Mouse (Mus musculus) embryonic facial prominence, embryonic 13.5 days (tissue): ENCODE results near the gene Ryr2. TPM values are rescaled to one million over a fixed set of nuclear protein-coding genes. Genes with fewer than 3 reads are reported as not detected.

Experiments used
- ATAC-seq: fragments of 200-750 bp; cut with Nextera tagmentation; 2 replicates; pipeline ENCODE4 v1.8.0; 2017; ENCODE audit warnings: low read depth; ENCODE audit not compliant: insufficient number of reproducible peaks, insufficient read depth, low FRiP score, low TSS enrichment
- H3K27ac ChIP-seq: fragments of 300-500 bp; sonication (generic); 2 replicates; pipeline ENCODE4 v1.5.1; 2015; ENCODE audit warnings: moderate library complexity, mild to moderate bottlenecking, inconsistent platforms
- H3K27me3 ChIP-seq: fragments of 300-500 bp; sonication (generic); 2 replicates; pipeline ENCODE4 v1.6.1; 2015; ENCODE audit warnings: mild to moderate bottlenecking, inconsistent platforms
- H3K36me3 ChIP-seq: fragments of 300-500 bp; sonication (generic); 2 replicates; pipeline ENCODE4 v1.6.1; 2015; ENCODE audit warnings: mild to moderate bottlenecking, inconsistent platforms
- H3K4me1 ChIP-seq: fragments of 300-500 bp; sonication (generic); 2 replicates; pipeline ENCODE4 v1.6.1; 2015; ENCODE audit warnings: inconsistent platforms
- H3K4me2 ChIP-seq: fragments of 300-500 bp; sonication (generic); 2 replicates; pipeline ENCODE4 v1.6.1; 2015; ENCODE audit warnings: moderate library complexity, mild to moderate bottlenecking, inconsistent platforms
- H3K4me3 ChIP-seq: fragments of 300-500 bp; sonication (generic); 2 replicates; pipeline ENCODE4 v1.5.1; 2015; ENCODE audit warnings: mild to moderate bottlenecking, inconsistent platforms
- H3K9ac ChIP-seq: fragments of 300-500 bp; sonication (generic); 2 replicates; pipeline ENCODE4 v1.6.1; 2015; ENCODE audit warnings: mild to moderate bottlenecking, inconsistent platforms
- H3K9me3 ChIP-seq: fragments of 300-500 bp; sonication (generic); 2 replicates; pipeline ENCODE4 v1.6.1; 2016; ENCODE audit warnings: inconsistent platforms
- WGBS: fragments of 180-500 bp; shearing (Covaris S2); methylation state at CpG from one replicate; pipeline ENCODE4 v1.1.7; 2015; ENCODE audit warnings: mixed read lengths; 5-methylcytosine and 5-hydroxymethylcytosine counted together
- polyA plus RNA-seq: library from polyadenylated mRNA; unstranded; fragments of >200 nt; fragmentation: Nextera tagmentation; extraction: Ambion mirVana; gene quantifications from 2 replicates; pipeline ENCODE4 v1.2.1, GENCODE M21; 2015

The Ryr2 gene
- polyA plus RNA-seq, 1 experiment from 2014 or later = 1.4 TPM

GRCm38 (mm10) chr13:12033272-12033671, 73.5 kb downstream of the Ryr2 start:
- Histone ChIP-seq H3K4me3 (no peak overlapping the region), H3K4me2 (no peak overlapping the region), H3K36me3 (no peaks in the 10 kb centered on the region), H3K4me1 (no peaks in the 10 kb centered on the region), H3K27ac (no peak overlapping the region), H3K27me3 (no peaks in the 10 kb centered on the region), H3K9ac (no peak overlapping the region), H3K9me3 (no peaks in the 10 kb centered on the region)
- ATAC-seq = no peak
- 91% methylated on average over 5 of the region's 5 CpGs for WGBS

DNA sequence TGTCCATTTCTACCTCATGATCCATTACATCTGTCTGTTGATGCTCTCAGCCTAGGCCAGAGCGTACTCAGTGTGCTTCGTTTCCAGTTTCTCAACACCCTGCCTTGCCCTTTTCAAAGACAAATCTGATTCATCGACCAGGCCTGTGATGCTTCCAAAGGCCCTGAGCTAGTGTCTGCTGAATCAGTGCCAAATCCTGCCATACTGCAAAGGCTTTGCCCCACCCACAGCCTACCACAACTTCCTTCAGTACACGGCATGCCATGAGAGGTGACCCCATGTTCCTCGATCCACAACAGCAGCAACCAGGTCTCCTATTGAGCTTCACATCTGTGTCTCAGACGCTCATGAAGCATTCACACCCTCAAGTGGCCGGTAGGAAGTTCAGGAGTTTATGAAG, 76.9 kb downstream of the Ryr2 start:
- no peak overlapping the region for H3K9ac ChIP-seq
- H3K27me3 ChIP-seq = no peaks in the 10 kb centered on the region
- WGBS = 90% methylated on average over 7 of the region's 7 CpGs
- no peaks in the 10 kb centered on the region for H3K4me1 ChIP-seq
- no peaks in the 10 kb centered on the region for H3K9me3 ChIP-seq
- no peak overlapping the region for H3K27ac ChIP-seq
- no peaks in the 10 kb centered on the region for H3K36me3 ChIP-seq
- H3K4me3 ChIP-seq = no peak overlapping the region
- ATAC-seq = no peak
- H3K4me2 ChIP-seq = no peak overlapping the region

DNA sequence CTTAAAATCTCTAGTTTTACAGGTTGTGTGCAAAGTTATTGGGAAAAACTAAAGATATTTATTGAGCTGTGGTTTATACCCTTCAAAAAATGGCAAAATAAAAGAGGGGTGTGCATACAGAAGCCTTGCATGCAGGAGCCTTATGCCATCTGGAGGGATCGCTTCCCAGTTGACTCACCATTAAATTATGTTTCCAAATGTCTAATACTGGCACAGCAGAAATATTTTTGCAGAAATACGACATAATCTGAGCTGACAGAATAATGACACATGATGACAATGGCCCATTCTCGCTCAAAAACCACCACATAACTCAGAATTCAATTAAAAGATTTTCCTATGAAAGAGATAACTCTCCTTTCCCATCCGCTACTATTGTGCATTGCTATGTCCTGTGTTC, 77.4 kb downstream of the Ryr2 start:
- Histone ChIP-seq H3K4me3 (no peak overlapping the region), H3K36me3 (no peaks in the 10 kb centered on the region), H3K9me3 (no peaks in the 10 kb centered on the region), H3K27ac (no peak overlapping the region), H3K27me3 (no peaks in the 10 kb centered on the region), H3K9ac (no peak overlapping the region), H3K4me2 (no peak overlapping the region), H3K4me1 (no peaks in the 10 kb centered on the region)
- 84% methylated on average over 4 of the region's 4 CpGs for WGBS
- ATAC-seq = no peak

GRCm38 (mm10) chr13:12018046-12018445, 88.7 kb downstream of the Ryr2 start:
- no peak overlapping the region for H3K9ac ChIP-seq
- no peak overlapping the region for H3K27ac ChIP-seq
- 78% methylated on average over 9 of the region's 9 CpGs for WGBS
- H3K9me3 ChIP-seq = no peaks in the 10 kb centered on the region
- no peaks in the 10 kb centered on the region for H3K4me1 ChIP-seq
- H3K27me3 ChIP-seq = no peaks in the 10 kb centered on the region
- H3K4me3 ChIP-seq = no peak overlapping the region
- no peaks in the 10 kb centered on the region for H3K36me3 ChIP-seq
- H3K4me2 ChIP-seq = no peak overlapping the region
- ATAC-seq = no peak

GRCm38 (mm10) chr13:12013986-12014385, 92.8 kb downstream of the Ryr2 start:
- Histone ChIP-seq H3K36me3 (no peaks in the 10 kb centered on the region), H3K27me3 (no peaks in the 10 kb centered on the region; the same call in 1 of the 2 replicates), H3K9ac (no peak overlapping the region), H3K4me1 (no peaks in the 10 kb centered on the region), H3K4me2 (no peak overlapping the region), H3K9me3 (no peaks in the 10 kb centered on the region), H3K27ac (no peak overlapping the region), H3K4me3 (no peak overlapping the region)
- WGBS = 78% methylated on average over 8 of the region's 8 CpGs
- no peak for ATAC-seq

GRCm38 (mm10) chr13:12008995-12009689, 97.6 kb downstream of the Ryr2 start:
- 74% methylated on average over 6 of the region's 6 CpGs for WGBS

GRCm38 (mm10) chr13:12007579-12007978, 99.2 kb downstream of the Ryr2 start:
- Histone ChIP-seq H3K4me2 (no peak overlapping the region), H3K27ac (no peak overlapping the region), H3K4me1 (peaks cover 4% of the 10 kb centered on the region; the same call in 1 of the 2 replicates), H3K9me3 (no peaks in the 10 kb centered on the region), H3K9ac (no peak overlapping the region), H3K27me3 (no peaks in the 10 kb centered on the region; the same call in 1 of the 2 replicates), H3K36me3 (no peaks in the 10 kb centered on the region), H3K4me3 (no peak overlapping the region)
- no peak for ATAC-seq
- WGBS = 55% methylated on average over 2 of the region's 2 CpGs

More at GRCm38 (mm10) chr13:12008995-12009689, 97.6 kb downstream of the Ryr2 start:
- Histone ChIP-seq H3K4me3 (no peak overlapping the region), H3K27me3 (no peaks in the 10 kb centered on the region; the same call in 1 of the 2 replicates), H3K36me3 (no peaks in the 10 kb centered on the region), H3K4me1 (peaks cover 4% of the 10 kb centered on the region; the same call in 1 of the 2 replicates), H3K9me3 (no peaks in the 10 kb centered on the region), H3K27ac (no peak overlapping the region), H3K4me2 (no peak overlapping the region), H3K9ac (no peak overlapping the region)
- no peak for ATAC-seq

- ATAC-seq = no peak
- 55% methylated on average over 3 of the region's 3 CpGs for WGBS
- no peaks in the 10 kb centered on the region for H3K27me3 ChIP-seq
- H3K9me3 ChIP-seq = no peaks in the 10 kb centered on the region
- no peak overlapping the region for H3K27ac ChIP-seq
- H3K4me2 ChIP-seq = no peak overlapping the region
- H3K36me3 ChIP-seq = no peaks in the 10 kb centered on the region
- H3K4me1 ChIP-seq = peaks cover 4% of the 10 kb centered on the region; the same call in 1 of the 2 replicates
- H3K9ac ChIP-seq = no peak overlapping the region
- H3K4me3 ChIP-seq = no peak overlapping the region
Observed at GRCm38 (mm10) chr13:12001891-12002294, 104.9 kb downstream of the Ryr2 start.

DNA sequence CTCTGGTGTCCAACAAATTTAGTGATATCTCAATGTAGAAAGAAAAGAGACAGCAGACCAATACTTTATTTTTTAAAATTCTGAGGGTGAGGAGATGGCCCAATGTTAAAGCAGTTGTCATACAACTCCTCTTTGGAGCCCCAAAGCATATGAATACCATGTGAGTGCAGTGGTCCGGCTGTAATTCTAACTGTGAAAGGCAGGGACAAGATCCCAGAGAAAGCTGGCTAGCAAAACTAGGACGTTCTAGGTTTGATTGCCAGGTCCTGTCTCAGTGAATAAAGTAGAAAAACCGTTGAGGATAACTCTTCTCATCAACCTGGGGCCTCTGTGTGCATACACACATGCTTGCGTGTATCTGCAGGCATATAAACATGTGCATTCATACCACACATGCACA, 106.9 kb downstream of the Ryr2 start:
- 70% methylated on average over 4 of the region's 4 CpGs for WGBS

DNA sequence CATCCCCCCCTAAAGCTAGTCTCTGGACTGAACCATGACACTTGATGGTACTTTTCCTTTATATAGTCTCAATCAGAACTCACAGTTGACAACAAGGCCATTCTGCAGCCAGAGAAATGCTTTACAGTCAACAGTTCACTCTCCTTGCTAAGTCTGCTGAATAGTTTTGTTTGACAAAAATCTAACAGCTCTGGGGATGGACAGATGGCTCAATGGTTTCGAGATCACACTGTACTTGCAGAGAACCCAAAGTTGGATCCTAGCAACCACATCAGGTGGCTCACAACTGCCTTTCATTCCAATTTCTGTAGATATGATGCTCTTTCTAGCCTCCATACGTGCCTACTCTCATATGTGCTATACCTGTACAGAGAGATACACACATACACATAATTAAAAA, 109.4 kb downstream of the Ryr2 start:
- WGBS = 78% methylated on average over 2 of the region's 2 CpGs
- no peaks in the 10 kb centered on the region for H3K4me1 ChIP-seq

More for the DNA sequence above, 106.9 kb downstream of the Ryr2 start:
- Histone ChIP-seq H3K4me1 (no peaks in the 10 kb centered on the region), H3K27me3 (no peaks in the 10 kb centered on the region), H3K27ac (no peak overlapping the region), H3K4me2 (no peak overlapping the region), H3K4me3 (no peak overlapping the region), H3K9me3 (no peaks in the 10 kb centered on the region), H3K9ac (no peak overlapping the region), H3K36me3 (no peaks in the 10 kb centered on the region)
- ATAC-seq = no peak

GRCm38 (mm10) chr13:11987556-11987955, 119.2 kb downstream of the Ryr2 start:
- WGBS = 77% methylated on average over 4 of the region's 4 CpGs
- no peaks in the 10 kb centered on the region for H3K36me3 ChIP-seq
- H3K4me2 ChIP-seq = no peak overlapping the region
- H3K9ac ChIP-seq = no peak overlapping the region
- no peak overlapping the region for H3K4me3 ChIP-seq
- no peak for ATAC-seq
- no peaks in the 10 kb centered on the region for H3K4me1 ChIP-seq
- no peaks in the 10 kb centered on the region for H3K9me3 ChIP-seq
- H3K27me3 ChIP-seq = no peaks in the 10 kb centered on the region
- no peak overlapping the region for H3K27ac ChIP-seq

More for the DNA sequence above, 109.4 kb downstream of the Ryr2 start:
- ATAC-seq = no peak
- Histone ChIP-seq H3K36me3 (no peaks in the 10 kb centered on the region), H3K9ac (no peak overlapping the region), H3K27me3 (no peaks in the 10 kb centered on the region), H3K4me2 (no peak overlapping the region), H3K4me3 (no peak overlapping the region), H3K9me3 (no peaks in the 10 kb centered on the region), H3K27ac (no peak overlapping the region)

- no peak for ATAC-seq
- H3K4me2 ChIP-seq = no peak overlapping the region
- no peak overlapping the region for H3K4me3 ChIP-seq
- H3K36me3 ChIP-seq = no peaks in the 10 kb centered on the region
- H3K9ac ChIP-seq = no peak overlapping the region
- no peaks in the 10 kb centered on the region for H3K27me3 ChIP-seq
- no peak overlapping the region for H3K27ac ChIP-seq
- no peaks in the 10 kb centered on the region for H3K4me1 ChIP-seq
- 97% methylated on average over 3 of the region's 3 CpGs for WGBS
- no peaks in the 10 kb centered on the region for H3K9me3 ChIP-seq
Observed at GRCm38 (mm10) chr13:11985056-11985455, 121.7 kb downstream of the Ryr2 start.
